Mouse (Mus musculus): ENCODE measurements around the gene Phactr1.

Phactr1 gene

DNA sequence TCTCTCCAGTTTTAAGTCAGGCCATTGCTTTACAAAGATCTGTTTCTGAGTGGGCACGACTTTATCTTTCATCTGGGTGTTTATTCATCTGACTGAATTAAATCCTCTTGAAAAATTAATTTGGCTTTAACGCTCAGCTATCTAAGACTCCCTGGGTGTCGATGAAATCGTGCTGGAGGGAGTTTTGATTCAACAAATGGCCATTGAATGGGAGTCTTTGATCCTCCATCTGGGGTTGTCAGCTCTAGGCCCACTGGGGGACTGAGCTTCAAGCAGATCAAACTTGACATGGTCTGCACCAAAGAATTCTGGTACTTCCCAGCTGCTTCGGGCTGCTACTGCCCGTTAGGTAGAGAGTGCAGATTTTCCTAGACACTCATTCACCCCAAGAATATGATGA lies 374.7 kb downstream of the Phactr1 start:
- DNase-seq: no peak

DNA sequence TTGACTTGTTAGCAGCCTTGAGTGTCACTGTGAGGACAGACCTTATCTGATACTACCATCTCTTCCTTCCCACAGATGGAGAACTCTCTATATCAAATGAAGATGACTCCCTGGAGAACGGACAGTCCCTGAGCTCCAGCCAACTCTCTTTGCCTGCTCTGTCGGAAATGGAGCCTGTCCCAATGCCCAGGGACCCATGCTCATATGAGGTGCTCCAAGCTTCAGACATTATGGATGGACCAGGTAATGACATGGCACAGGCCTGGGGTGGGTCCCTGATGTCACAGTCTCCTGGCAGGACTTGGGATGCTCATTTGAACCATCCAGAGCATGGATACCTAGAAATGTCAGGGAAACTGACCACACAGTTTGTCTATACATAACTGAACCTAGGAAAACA lies 376.7 kb downstream of the Phactr1 start:
- DNase-seq: no peak

DNA sequence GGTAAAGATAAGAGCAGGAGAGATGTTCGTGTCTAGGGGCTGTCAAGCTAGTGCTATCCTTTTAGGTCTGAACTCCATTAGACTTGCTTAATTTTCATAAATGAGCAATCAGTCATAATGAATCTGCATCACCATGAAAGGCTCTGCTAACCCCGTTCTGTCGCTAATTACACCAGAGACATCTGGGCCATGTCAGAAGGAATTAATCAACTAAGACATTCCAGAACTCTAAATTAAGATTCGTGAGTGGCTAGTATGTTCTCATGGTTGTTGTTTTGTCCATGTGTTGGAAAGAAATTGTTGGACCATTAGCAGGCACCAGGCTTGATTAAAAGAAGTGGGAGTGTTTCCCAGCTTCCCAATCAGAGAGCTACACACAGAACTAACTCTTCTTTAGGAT lies 382.9 kb downstream of the Phactr1 start:
- no peak for DNase-seq

DNA sequence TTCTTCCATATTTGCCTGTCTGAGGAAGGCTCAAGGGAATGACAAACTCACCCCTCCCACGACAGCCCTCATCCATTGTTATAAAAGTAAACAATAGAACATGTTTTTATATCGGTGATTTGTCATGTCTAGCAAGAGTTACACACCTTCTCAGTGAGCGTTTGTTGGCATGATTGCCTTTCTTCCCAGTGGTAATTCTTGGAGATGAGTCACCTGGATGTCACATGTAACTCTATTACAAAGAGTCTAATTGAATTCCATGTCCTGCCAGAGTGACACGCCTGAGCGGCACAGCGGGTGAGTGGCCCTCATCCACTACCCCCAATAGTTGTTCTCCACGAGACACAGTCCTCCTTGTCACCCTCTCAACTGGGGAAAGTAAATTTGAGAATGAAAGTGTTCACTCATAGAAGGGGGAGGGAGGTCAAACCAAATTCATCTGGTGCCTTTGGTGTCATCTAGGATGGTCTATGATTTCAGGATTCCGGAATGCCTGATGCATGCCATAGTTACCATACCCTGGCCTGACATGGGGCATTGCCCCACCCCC lies 388.4 kb downstream of the Phactr1 start:
- DNase-seq: no peak

DNA sequence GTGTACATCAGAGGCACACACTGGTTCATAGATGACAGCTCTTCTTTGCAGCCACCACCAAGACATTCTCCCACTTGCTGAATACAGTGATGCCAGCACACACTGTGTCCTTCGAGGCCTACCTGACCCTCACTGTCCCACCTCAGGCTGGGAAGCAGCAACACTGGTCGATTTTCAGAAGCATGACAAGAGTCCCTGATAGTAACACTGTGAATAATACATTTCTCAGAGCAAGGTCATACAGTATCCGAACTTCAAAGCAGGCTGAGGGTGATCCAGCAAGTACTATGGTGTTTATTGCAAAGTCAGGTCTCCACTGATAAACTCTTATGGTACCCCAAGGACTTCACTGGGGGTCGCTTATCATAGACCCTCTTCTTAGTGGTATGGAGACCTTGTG lies 390.1 kb downstream of the Phactr1 start:
- no peak for DNase-seq

DNA sequence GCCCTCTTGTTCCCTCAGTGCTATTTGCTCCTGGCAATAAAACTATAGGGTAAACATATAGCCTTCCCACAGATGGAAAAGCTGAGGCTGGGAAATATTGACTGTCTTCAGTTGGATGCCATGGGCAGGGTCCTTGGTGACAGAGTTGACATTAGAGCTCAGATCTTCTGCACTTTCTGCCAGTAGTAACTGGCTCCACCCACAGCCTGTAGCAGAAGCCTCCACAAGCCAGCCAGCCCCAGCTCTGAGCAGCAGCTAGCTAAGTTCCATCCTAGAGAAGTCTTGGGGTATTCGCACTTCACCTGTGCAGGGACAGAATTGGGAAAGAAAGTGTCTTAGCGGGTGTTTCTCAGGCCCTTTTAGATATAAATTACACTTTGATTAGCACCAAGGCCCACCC lies 390.5 kb downstream of the Phactr1 start:
- DNase-seq: no peak

DNA sequence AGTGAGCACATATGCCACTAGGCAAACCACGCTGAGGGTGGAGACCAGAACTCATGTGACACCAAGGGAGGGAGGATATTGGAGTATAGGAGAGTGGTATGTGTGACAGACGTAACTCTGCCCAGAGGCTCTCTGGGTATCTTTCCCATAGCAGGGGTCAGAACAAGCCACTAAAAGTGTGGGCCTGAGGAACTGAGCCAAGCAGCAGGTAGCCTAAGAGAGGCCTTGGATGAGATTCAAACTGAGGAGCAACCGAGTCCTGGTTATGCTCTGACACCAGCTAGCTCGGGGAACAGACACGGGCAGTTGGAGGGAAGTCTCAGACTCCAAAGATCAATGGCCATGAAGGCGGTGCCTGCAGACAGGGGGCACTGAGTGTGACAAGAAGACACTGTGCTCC lies 395.0 kb downstream of the Phactr1 start:
- DNase-seq: no peak

DNA sequence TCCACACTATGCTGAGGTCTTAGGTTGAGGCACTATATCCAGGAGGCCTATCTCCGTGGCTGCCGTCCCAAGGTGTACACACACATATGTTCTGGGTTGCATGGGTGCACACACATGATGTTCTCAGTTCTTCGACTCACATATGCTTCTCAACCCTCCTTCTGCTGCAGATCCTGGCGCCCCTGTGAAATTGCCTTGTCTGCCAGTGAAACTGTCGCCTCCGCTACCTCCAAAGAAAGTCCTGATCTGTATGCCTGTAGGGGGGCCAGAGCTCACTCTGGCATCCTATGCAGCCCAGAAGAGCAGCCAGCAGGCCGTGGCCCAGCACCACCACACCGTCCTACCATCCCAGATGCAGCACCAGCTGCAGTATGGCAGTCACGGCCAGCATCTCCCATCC lies 397.1 kb downstream of the Phactr1 start:
- DNase-seq: no peak

DNA sequence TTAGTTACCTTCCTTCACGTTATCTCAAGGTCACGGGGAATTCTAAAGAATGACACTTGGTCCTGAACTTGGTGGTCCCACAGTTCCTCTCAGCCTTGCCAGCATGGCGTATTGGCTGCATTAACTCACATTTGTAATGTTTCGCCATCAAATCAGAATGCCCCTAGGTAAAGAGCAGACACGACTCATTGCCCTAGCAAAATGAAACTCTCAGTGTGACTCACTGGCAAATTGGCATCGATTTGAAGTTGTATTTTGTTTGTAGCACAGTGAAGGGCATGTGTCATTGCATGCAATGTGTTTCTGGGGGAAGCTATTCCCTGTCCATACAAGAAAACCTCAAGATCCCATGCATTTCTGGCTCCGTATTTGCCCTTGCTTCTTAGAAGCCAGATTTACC lies 404.8 kb downstream of the Phactr1 start:
- no peak for DNase-seq

DNA sequence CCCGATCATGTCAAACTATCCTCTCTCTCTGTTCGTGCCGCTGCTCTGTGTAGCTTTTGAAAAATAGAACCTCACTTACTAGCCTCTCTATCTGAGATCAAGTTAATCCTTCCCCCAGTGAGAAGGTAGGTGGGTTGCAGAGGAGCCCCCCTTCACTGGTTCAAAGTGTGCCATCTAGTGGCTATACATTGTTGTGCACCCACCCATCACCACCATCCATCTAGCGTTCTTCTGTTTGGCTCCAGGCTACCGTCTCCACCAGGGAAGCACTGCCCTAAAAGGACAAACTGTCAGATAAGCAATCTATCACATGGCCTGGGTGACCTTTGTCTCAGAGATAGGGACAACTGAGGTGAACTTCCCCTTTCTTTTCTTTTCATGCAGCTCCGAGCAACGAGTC lies 413.9 kb downstream of the Phactr1 start:
- DNase-seq: peak; percentile 34

DNA sequence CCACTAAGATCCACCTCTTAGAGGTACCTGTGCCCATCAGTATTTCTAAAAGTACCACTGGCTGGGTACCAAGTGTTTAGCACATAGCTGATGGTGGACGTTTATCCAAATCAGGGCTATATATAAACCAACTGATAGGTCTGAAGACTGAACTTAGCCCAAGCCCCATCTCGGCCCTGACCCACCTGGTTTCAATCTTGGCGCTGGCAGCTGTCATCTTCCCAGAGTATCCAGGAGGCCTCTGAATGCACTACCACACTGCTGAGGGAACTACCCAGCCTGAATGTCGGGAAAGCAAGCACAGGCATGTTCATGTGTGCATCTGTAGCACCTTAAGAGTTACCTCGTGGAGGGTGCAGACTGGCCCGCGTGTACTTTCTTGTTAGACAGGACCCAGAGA lies 422.5 kb downstream of the Phactr1 start:
- DNase-seq: no peak

DNA sequence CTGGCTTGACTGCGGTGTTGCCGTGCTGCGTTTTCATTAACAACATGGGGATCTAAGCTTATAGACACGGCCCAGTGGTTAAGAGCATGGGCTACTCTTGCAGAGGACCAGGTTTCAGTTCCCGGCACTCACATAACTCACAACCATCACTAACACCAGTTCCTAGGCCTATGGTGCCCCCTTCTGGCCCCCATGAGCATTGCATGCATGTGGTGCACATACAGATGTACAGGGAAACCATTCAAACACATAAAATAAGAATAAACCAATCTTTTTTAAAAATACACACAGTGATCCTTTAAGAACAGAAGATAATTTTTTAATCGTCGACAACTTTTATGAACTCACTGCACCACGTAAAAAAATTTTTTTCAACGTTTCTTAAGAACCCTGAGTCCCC lies 424.1 kb downstream of the Phactr1 start:
- no peak for DNase-seq

DNA sequence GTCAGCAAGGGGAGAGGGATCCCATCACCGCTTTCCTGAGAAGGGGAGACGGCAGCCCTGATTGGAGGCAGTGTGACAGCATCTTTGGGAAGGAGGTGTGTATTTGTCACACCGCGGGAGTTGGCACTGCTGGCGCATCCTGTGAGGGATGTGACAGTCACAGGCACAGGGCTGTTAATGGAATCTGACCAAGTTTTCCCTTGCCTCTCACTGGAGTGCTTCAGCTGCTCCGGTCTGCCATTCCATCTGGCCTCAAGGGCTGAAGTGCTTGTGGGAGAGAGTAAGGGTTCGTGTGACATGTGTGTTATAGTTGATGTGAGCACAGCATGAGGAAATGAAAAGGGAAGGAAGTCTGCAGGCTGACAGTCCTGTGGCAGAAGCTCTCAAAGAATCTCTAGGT lies 431.9 kb downstream of the Phactr1 start:
- peak; percentile 23 for DNase-seq

DNA sequence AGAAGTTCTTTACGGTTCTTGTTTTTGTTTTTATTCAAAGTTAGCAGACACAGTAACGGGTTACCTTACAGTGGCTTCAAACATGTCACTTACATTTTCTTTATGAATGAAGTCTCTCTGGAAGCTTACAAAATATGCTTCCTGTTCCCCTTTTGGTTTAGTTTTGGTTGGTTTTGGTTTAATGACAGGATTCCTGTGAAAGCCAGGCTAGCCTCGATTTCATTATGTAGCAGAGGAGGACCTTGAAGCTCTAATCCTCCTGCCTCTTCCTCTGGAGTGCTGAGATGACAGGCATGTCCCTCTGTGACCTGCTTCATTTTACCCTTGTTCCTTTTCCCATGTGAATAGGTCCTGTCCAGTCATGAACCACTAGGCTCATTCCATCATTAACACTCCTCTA lies 432.3 kb downstream of the Phactr1 start:
- DNase-seq: no peak

DNA sequence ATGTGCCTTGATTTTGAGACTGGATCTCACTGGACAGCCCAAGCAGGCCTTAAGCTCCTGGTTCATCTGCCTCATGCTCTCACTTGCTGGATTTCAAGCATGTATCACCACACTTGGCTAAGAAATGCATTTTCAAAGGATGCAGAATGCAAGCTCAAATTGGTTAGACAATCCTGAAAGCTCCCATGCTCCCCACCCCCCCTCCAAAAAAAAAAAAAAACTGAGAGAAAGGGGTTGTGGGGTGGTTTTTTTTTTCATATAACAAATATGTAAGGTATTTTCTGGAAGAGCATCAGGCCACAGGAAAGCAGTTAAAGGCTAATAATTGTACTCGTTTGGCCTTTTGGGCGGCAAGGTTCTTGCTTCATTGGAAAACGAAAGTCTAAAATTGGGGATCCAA lies 432.7 kb downstream of the Phactr1 start:
- DNase-seq: no peak

DNA sequence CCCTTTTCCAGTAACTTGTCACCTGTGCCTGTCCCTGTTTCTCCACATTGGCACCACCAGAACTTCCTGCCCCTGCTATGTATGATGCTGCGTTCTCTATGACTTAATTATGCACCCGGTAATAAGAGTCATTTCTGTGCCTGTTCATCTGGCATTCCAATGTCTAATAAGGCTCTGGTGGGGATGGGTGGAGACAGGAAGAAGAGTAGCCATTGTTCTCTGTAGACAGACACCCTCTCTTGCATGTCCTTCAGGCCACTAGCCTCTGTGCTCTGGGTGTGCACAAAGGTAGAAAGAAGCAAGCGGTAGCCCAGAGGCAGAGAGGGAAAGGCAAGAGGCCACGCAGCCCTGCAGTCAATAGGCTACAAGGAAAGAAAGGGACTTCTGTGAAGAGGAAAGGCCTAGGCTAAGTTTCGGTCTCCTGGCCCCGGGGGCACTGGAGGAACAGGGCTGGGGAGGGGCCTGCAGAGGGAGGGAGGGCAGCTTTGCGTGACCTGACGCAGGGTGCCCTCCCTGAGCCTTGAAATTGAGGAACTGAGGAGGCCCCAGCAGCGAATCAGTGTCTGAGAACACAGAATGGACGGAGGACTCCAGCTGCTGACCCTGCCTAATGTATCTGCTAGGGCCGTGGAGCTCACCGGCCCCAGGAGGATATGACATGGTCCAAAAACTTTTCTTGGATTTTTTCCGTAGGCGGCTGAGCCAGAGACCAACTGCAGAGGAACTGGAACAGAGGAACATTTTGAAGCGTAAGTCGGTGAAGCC lies 442.1 kb downstream of the Phactr1 start:
- DNase-seq: no peak

DNA sequence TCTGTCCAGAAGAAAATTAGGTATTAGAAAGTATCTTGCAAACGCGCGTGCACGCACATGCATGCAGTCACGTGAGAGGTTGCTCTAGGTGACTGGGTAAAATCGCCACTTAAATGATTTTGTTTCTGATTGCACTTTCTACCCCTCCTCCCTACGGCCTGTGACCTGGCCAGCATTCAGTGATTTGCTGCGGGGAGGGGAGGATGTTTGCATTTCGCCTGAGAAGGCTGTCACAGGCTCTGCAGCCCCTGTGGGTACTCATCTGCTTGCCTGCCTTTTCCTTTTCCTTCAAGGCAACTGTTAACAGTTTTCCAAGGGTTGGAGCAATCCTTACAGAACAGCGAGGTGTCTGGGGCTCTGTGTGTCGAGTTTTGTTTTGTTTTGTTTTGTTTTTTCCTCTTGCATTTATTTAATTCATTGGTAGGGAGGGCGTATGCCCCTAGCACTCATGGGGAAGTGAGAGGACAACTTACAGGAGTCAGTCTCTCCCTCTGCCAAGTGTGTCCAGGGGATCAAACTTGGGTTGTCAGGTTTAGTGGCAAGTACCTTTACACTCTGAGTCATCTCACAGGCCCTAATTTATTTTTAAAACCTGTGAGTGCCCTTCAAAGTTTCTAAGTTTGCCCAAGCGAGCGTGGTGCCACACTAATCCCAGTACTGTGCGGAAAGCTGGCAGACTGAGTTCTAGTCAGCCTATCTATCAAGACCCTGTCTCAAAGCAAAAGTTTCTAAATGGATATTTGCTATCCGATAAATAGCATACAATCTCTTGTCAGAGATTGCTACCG lies 443.7 kb downstream of the Phactr1 start:
- DNase-seq: no peak

DNA sequence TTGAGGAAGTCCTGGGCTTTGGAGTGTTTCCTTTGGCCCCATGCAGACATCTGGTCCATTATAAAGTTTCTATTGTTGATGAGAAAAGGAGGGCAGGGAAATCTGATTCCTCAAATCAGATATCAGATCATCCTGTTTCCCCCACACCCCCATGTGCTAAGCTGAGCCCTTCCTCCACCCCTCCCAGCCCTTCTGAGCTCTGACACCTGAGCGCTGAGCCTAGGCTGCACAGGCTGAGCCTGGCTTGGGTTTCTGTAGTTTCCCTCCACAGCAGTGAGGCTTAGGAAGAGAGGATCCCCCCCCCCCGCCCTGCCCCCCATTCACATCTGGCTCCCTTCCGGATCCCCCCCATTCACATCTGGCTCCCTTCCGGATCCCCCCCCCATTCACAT lies 444.3 kb downstream of the Phactr1 start:
- no peak for DNase-seq

DNA sequence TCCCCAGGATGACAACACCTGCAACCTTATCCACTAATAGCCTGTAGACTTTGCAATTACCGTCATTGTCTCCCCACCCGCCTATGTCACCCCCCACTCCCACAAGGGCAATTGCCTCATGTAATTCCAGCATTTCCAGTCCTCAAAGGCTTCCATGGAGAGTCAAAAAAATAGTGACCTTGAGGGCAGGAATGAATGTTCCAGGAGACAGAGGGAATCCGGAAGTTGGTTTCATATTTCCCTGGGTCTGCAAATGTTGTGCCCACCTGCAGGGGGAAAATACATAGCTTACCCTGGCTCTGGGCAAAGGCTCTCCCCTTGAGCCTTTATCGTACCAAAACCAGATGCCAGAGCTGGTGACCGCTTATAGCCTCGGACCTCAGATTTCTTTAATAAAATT lies 449.7 kb downstream of the Phactr1 start:
- DNase-seq: no peak

DNA sequence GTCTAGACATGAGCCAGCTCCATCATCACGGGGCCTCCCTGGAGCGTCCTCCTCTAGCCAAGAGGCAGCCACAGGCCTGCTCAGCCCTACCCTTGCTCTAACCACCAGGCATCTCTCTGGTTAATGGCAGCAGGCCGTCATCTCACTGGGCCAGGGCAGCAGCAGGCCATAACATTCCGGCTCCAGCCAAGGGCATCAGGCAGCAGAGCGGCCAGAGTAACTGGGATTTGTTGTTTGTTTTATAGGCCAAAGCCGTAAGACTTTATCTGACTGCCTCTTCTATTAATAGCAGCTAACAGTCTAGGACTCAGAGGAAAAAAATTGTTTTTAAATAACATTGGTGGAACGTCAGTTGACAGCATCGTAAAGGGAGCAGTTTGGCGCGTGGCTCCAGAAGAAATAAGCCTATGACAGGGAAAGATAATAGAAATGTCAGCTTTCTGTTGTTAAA lies 451.3 kb downstream of the Phactr1 start:
- DNase-seq: no peak

DNA sequence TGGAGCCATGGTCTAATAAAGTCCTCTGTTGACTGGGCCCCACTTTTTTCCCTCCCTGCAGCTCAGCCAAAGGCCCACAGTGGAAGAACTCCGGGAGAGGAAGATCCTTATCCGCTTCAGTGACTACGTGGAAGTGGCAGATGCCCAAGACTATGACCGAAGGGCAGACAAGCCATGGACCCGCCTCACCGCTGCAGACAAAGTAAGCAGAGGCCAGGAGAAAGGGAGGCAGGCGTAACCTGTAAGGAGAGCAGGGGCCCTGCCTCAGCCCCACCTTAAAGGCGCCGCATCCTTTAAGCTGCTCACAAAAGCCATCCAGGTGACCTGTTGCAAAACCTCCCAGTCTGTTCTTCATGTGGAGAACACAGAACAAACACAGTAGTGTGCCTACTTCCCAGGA lies 452.4 kb downstream of the Phactr1 start:
- DNase-seq: no peak

DNA sequence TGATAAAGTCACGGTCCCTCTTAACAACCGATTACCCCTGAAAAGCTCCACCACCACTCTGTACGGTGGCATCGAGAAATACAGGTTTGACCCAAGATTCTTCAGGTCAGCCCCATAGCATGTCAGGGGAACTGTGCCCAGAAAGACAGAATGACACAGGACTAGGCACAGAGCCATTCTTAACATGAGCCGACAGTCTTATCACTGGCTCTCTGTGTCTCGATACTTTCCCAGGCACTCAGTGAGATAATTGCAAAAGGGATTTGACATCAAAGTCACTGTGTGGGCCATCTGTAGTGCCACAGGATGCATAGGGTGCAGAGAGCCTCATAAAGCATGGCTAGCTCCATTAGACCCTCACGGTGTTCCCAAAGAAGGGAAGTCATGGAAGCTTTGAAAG lies 453.0 kb downstream of the Phactr1 start:
- no peak for DNase-seq

DNA sequence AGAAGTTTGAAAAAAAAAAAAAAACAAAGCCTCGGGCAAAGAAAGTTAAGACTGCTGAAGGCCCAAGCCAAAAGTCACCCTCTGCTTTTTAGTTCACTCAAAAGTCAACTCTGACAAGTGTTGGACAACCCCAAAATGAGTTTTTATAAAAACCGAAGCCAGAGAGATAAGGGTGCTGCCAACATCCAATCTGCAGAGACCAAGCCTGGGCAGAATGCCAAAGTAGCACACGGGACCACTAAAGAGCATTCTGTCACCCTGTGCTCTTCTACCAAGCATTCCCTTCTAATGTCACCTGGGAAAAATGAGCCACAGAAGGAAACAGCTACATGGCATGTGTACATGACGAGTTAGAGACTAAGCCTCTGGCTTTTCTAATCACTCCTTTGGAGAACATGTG lies 454.0 kb downstream of the Phactr1 start:
- no peak for DNase-seq

DNA sequence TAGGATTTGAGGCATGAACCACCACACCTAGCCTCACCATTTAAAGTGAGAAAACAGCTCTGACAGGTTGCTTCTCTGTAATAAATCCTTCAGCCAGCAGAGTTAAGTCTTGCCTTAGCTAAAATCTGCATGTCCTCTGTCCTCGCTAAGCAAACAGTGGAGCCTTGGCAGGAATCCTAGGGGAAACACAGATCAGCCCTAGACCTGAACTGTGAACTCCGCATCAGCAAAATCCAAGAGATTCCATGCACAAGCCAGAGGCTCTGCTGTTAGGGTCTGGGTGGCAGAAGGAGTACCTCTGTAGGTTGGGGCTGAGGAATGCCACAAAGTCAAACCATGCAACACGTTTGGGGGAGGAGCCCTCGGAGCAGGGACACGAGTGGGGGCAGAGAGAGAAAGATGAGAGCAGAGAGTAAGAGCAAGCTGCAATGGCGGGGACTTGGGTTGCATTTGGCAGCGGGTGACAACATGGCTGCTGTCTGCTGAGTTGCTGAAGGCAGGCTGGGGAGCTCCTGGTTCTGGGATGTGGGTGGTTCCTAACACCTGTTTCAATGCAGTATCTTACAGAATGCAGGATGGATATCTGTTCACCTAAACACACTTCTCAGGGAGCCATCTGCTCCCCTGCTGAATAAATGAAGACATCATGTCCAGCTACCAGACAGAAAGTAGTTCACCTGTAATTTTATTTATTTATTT lies 464.4 kb downstream of the Phactr1 start:
- no peak for DNase-seq
